Mouse (Mus musculus): Measurements from ENCODE around the gene Bag6.

GRCm38 (mm10) chr17:35162121-35162520 lies 27.1 kb downstream of the Bag6 start:
- TF ChIP-seq TAL1 (conservative IDR thresholded peaks at IDR 0.05; ENCODE audit: low read depth, low read length) (no peak), CTCF (IDR thresholded peaks at IDR 0.05; ENCODE audit: low read depth, low read length) (no peak), POLR2AphosphoS5 (IDR thresholded peaks at IDR 0.05; ENCODE audit: insufficient replicate concordance, low read depth, low read length) (no peak)

Measured in G1E (cell line).